Mouse (Mus musculus) myocyte (in vitro differentiated cells): ENCODE measurements around the gene B4galt1. TPM values are rescaled to one million over a fixed set of nuclear protein-coding genes. Genes with fewer than 3 reads are reported as not detected.
A peak's percentile ranks its signal among the peaks of the same experiment; 100 is the strongest.

ENCODE experiments used
- H3K27me3 ChIP-seq: one replicate; pipeline ENCODE4 v1.6.1; 2011; ENCODE audit not compliant: control insufficient read depth, insufficient read depth, insufficient read length
- H3K36me3 ChIP-seq: one replicate; pipeline ENCODE4 v1.6.1; 2011; ENCODE audit not compliant: control insufficient read depth, insufficient read depth
- H3K4me2 ChIP-seq: one replicate; pipeline ENCODE4 v1.6.1; 2011; ENCODE audit warnings: low read depth, control low read depth
- H3K4me3 ChIP-seq: one replicate; pipeline ENCODE4 v1.5.1; 2011; ENCODE audit warnings: mild to moderate bottlenecking, control low read depth, moderate library complexity
- H3K79me2 ChIP-seq: one replicate; pipeline ENCODE4 v1.6.1; 2011; ENCODE audit not compliant: control insufficient read depth, insufficient read depth
- H3ac ChIP-seq: one replicate; pipeline ENCODE4 v1.6.1; 2011; ENCODE audit not compliant: control insufficient read depth, insufficient read length
- CEBPB ChIP-seq: IDR thresholded peaks from 2 replicates; pipeline ENCODE4 v1.6.1; 2011; ENCODE audit warnings: mild to moderate bottlenecking, moderate library complexity; ENCODE audit not compliant: poor library complexity, insufficient read depth, severe bottlenecking
- E2F4 ChIP-seq: IDR thresholded peaks from one replicate; pipeline ENCODE4 v1.6.1; 2011; ENCODE audit warnings: mild to moderate bottlenecking, control low read depth, moderate library complexity; ENCODE audit not compliant: insufficient read depth
- MAX ChIP-seq: IDR thresholded peaks from one replicate; pipeline ENCODE4 v1.6.1; 2011; ENCODE audit warnings: low read depth, mild to moderate bottlenecking, control low read depth
- MYOD1 ChIP-seq, 3 experiments: IDR thresholded peaks; one replicate each; pipeline ENCODE4 v1.6.1; 2011; ENCODE audit warnings: control low read depth in 2 of 3, low read depth in 2 of 3, mild to moderate bottlenecking in 2 of 3, moderate library complexity in 1 of 3; ENCODE audit not compliant: insufficient read length in 2 of 3, control insufficient read depth in 1 of 3
- MYOG ChIP-seq, 3 experiments: IDR thresholded peaks; one replicate each; pipeline ENCODE4 v1.6.1; 2011; ENCODE audit warnings: control low read depth in 2 of 3, low read depth in 2 of 3, mild to moderate bottlenecking in 2 of 3; ENCODE audit not compliant: insufficient read length in 2 of 3, control insufficient read depth in 1 of 3, insufficient read depth in 1 of 3
- POLR2A ChIP-seq: IDR thresholded peaks from one replicate; pipeline ENCODE4 v1.6.1; 2011; ENCODE audit warnings: low read depth, mild to moderate bottlenecking, control low read depth, moderate library complexity; ENCODE audit not compliant: insufficient read length
- POLR2AphosphoS2 ChIP-seq: IDR thresholded peaks from one replicate; pipeline ENCODE4 v1.6.1; 2011; ENCODE audit warnings: low read depth, control low read depth; ENCODE audit not compliant: insufficient read length
- REST ChIP-seq: IDR thresholded peaks from one replicate; pipeline ENCODE4 v1.6.1; 2011; ENCODE audit warnings: mild to moderate bottlenecking, control low read depth, moderate library complexity; ENCODE audit not compliant: insufficient read depth, insufficient read length
- SRF ChIP-seq: IDR thresholded peaks from one replicate; pipeline ENCODE4 v1.6.1; 2011; ENCODE audit warnings: low read depth; ENCODE audit not compliant: control insufficient read depth, insufficient read length
- TCF12 ChIP-seq: IDR thresholded peaks from one replicate; pipeline ENCODE4 v1.6.1; 2011; ENCODE audit warnings: mild to moderate bottlenecking, control low read depth; ENCODE audit not compliant: poor library complexity, insufficient read depth, severe bottlenecking
- TCF3 ChIP-seq: IDR thresholded peaks from one replicate; pipeline ENCODE4 v1.6.1; 2011; ENCODE audit warnings: low read depth, control low read depth; ENCODE audit not compliant: insufficient read length
- USF1 ChIP-seq: IDR thresholded peaks from one replicate; pipeline ENCODE4 v1.6.1; 2011; ENCODE audit warnings: low read depth, mild to moderate bottlenecking, control low read depth, moderate library complexity
- polyA plus RNA-seq: library from polyadenylated mRNA; unstranded; fragments of >200 nt; fragmentation: generic; extraction: Trizol; gene quantifications from one replicate; pipeline ENCODE4 v1.2.1, GENCODE M21; 2012; ENCODE audit warnings: missing spikeins

The B4galt1 gene
- polyA plus RNA-seq, 1 experiment = 37.7 TPM

- no peaks in the 10 kb centered on the region for H3K79me2 ChIP-seq
- H3K4me3 ChIP-seq = no peak overlapping the region
- H3K36me3 ChIP-seq = no peaks in the 10 kb centered on the region
- TF ChIP-seq TCF12 (no peak), CEBPB (no peak), SRF (no peak)
- no peak overlapping the region for H3K4me2 ChIP-seq
- no peak overlapping the region for H3ac ChIP-seq
- H3K27me3 ChIP-seq = no peaks in the 10 kb centered on the region
These were observed 9.5 kb upstream of the B4galt1 start for GRCm38 (mm10) chr4:40863340-40863739.

DNA sequence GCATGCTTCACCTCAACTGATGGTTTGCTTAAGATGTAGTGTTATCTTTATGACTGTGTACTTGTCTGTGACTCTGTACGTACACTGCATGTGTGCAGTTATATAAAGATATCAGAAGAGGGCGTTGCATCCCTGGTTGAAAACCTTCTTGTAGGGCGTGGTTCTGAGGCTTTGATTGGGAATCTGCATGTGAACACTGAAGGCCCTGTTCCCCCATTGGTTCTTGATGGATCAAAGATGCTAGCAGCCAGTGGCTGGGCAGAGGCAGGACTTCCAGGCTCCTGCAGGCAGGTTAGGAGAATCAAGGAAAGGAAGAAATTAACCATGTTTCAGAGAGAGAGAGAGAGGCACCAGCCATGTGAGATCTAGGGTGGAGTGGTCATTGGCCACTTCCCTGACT lies 7.3 kb upstream of the B4galt1 start:
- Histone ChIP-seq H3K4me2 (no peak overlapping the region), H3K36me3 (no peaks in the 10 kb centered on the region), H3K79me2 (no peaks in the 10 kb centered on the region), H3K4me3 (no peak overlapping the region), H3K27me3 (no peaks in the 10 kb centered on the region), H3ac (no peak overlapping the region)
- TF ChIP-seq TCF3 (no peak), MYOD1 (IDR thresholded peaks at IDR 0.05; ENCODE audit: control insufficient read depth in 1 of 3, insufficient read length in 2 of 3, low read depth in 2 of 3) (no peak), E2F4 (no peak), CEBPB (no peak), REST (no peak), MYOG (IDR thresholded peaks at IDR 0.05; ENCODE audit: control insufficient read depth in 1 of 3, insufficient read depth in 1 of 3, insufficient read length in 2 of 3, low read depth in 2 of 3) (no peak), TCF12 (no peak), POLR2AphosphoS2 (no peak), MAX (no peak), POLR2A (no peak), SRF (no peak), USF1 (no peak)

- H3K27me3 ChIP-seq = no peaks in the 10 kb centered on the region
- H3K79me2 ChIP-seq = peaks cover 5% of the 10 kb centered on the region
- no peak overlapping the region for H3ac ChIP-seq
- H3K4me3 ChIP-seq = no peak overlapping the region
- TF ChIP-seq POLR2AphosphoS2 = no peak
- no peak for TF ChIP-seq MYOG (IDR thresholded peaks at IDR 0.05; ENCODE audit: control insufficient read depth in 1 of 3, insufficient read depth in 1 of 3, insufficient read length in 2 of 3, low read depth in 2 of 3)
- TF ChIP-seq SRF = no peak
- TF ChIP-seq CEBPB = no peak
- TF ChIP-seq TCF12 = no peak
- TF ChIP-seq USF1 = no peak
- TF ChIP-seq MYOD1 (IDR thresholded peaks at IDR 0.05; ENCODE audit: control insufficient read depth in 1 of 3, insufficient read length in 2 of 3, low read depth in 2 of 3) = no peak
- no peak for TF ChIP-seq POLR2A
- TF ChIP-seq MAX = no peak
- TF ChIP-seq TCF3 = no peak
- no peak for TF ChIP-seq REST
- no peak for TF ChIP-seq E2F4
- no peaks in the 10 kb centered on the region for H3K36me3 ChIP-seq
- no peak overlapping the region for H3K4me2 ChIP-seq
These were observed 4.1 kb upstream of the B4galt1 start for GRCm38 (mm10) chr4:40857824-40858346.

- H3ac ChIP-seq = no peak overlapping the region
- no peaks in the 10 kb centered on the region for H3K36me3 ChIP-seq
- H3K27me3 ChIP-seq = no peaks in the 10 kb centered on the region
- H3K79me2 ChIP-seq = peaks cover 18% of the 10 kb centered on the region
- TF ChIP-seq MYOG (IDR thresholded peaks at IDR 0.05; ENCODE audit: control insufficient read depth in 1 of 3, insufficient read depth in 1 of 3, insufficient read length in 2 of 3, low read depth in 2 of 3) (no peak), TCF3 (no peak), MAX (no peak), POLR2A (no peak), CEBPB (no peak), MYOD1 (IDR thresholded peaks at IDR 0.05; ENCODE audit: control insufficient read depth in 1 of 3, insufficient read length in 2 of 3, low read depth in 2 of 3) (no peak), SRF (no peak), REST (no peak), POLR2AphosphoS2 (no peak), USF1 (no peak), TCF12 (no peak), E2F4 (no peak)
- no peak overlapping the region for H3K4me3 ChIP-seq
- no peak overlapping the region for H3K4me2 ChIP-seq
These were observed 2.8 kb upstream of the B4galt1 start for GRCm38 (mm10) chr4:40856571-40856970.

- TF ChIP-seq MAX = no peak
- no peak for TF ChIP-seq POLR2A
- no peak for TF ChIP-seq REST
- TF ChIP-seq E2F4 = no peak
- TF ChIP-seq MYOG (IDR thresholded peaks at IDR 0.05; ENCODE audit: control insufficient read depth in 1 of 3, insufficient read depth in 1 of 3, insufficient read length in 2 of 3, low read depth in 2 of 3) = no peak
- TF ChIP-seq SRF = no peak
- TF ChIP-seq USF1 = no peak
- no peak for TF ChIP-seq MYOD1 (IDR thresholded peaks at IDR 0.05; ENCODE audit: control insufficient read depth in 1 of 3, insufficient read length in 2 of 3, low read depth in 2 of 3)
- no peak for TF ChIP-seq TCF3
- no peak for TF ChIP-seq POLR2AphosphoS2
- no peak for TF ChIP-seq TCF12
- TF ChIP-seq CEBPB = no peak
- Histone ChIP-seq H3ac (peak overlapping the region; percentile 85), H3K79me2 (peaks cover 39% of the 10 kb centered on the region), H3K36me3 (no peaks in the 10 kb centered on the region), H3K27me3 (no peaks in the 10 kb centered on the region), H3K4me2 (peak overlapping the region; percentile 91), H3K4me3 (peak overlapping the region; percentile 78)
These were observed 655 bp upstream of the B4galt1 start for GRCm38 (mm10) chr4:40854387-40854933.
